Mouse (Mus musculus) kidney, embryonic 14.5 days (tissue): Measurements from ENCODE around the gene Ppp2r5c. TPM values are rescaled to one million over a fixed set of nuclear protein-coding genes. Genes with fewer than 3 reads are reported as not detected.

Experiments
- ATAC-seq: fragments of 200-750 bp; cut with Nextera tagmentation; 2 replicates; pipeline ENCODE4 v1.8.0; 2017; ENCODE audit warnings: moderate number of reproducible peaks, mild to moderate bottlenecking, moderate TSS enrichment, moderate library complexity; ENCODE audit not compliant: low FRiP score, low TSS enrichment
- H3K27ac ChIP-seq: fragments of 300-500 bp; sonication (generic); 2 replicates; pipeline ENCODE4 v1.5.1; 2014; ENCODE audit warnings: low read depth, mild to moderate bottlenecking, low read length, moderate library complexity, mixed read lengths
- H3K27me3 ChIP-seq: fragments of 300-500 bp; sonication (generic); 2 replicates; pipeline ENCODE4 v1.6.1; 2014; ENCODE audit warnings: mild to moderate bottlenecking, low read length; ENCODE audit not compliant: control insufficient read depth, insufficient read depth
- H3K36me3 ChIP-seq: fragments of 300-500 bp; sonication (generic); 2 replicates; pipeline ENCODE4 v1.6.1; 2014; ENCODE audit warnings: low read length, mixed read lengths; ENCODE audit not compliant: control insufficient read depth, insufficient read depth
- H3K4me1 ChIP-seq: fragments of 300-500 bp; sonication (generic); 2 replicates; pipeline ENCODE4 v1.6.1; 2014; ENCODE audit warnings: low read length, mixed read lengths; ENCODE audit not compliant: control insufficient read depth, insufficient read depth
- H3K4me2 ChIP-seq: fragments of 300-500 bp; sonication (generic); replicated peaks from 2 replicates; pipeline ENCODE4 v1.6.1; 2014; ENCODE audit warnings: low read depth, mild to moderate bottlenecking, low read length
- H3K4me3 ChIP-seq: fragments of 300-500 bp; sonication (generic); 2 replicates; pipeline ENCODE4 v1.5.1; 2014; ENCODE audit warnings: mild to moderate bottlenecking, low read length
- H3K9ac ChIP-seq: fragments of 300-500 bp; sonication (generic); 2 replicates; pipeline ENCODE4 v1.6.1; 2014; ENCODE audit warnings: low read depth, mild to moderate bottlenecking, low read length, moderate library complexity
- H3K9me3 ChIP-seq: fragments of 300-500 bp; sonication (generic); 2 replicates; pipeline ENCODE4 v1.6.1; 2016; ENCODE audit warnings: low read length; ENCODE audit not compliant: control insufficient read depth
- WGBS: fragments of 180-500 bp; shearing (Covaris S2); extraction: QIAGEN DNeasy Blood & Tissue Kit; methylation state at CpG from one replicate; pipeline ENCODE4 v1.1.7; 2014; 5-methylcytosine and 5-hydroxymethylcytosine counted together
- polyA plus RNA-seq: library from polyadenylated mRNA; unstranded; fragments of >200 nt; fragmentation: Nextera tagmentation; extraction: Ambion mirVana; gene quantifications from 2 replicates; pipeline ENCODE4 v1.2.1, GENCODE M21; 2014

Ppp2r5c gene
- polyA plus RNA-seq, 1 experiment from 2014 or later, result 160 TPM

DNA sequence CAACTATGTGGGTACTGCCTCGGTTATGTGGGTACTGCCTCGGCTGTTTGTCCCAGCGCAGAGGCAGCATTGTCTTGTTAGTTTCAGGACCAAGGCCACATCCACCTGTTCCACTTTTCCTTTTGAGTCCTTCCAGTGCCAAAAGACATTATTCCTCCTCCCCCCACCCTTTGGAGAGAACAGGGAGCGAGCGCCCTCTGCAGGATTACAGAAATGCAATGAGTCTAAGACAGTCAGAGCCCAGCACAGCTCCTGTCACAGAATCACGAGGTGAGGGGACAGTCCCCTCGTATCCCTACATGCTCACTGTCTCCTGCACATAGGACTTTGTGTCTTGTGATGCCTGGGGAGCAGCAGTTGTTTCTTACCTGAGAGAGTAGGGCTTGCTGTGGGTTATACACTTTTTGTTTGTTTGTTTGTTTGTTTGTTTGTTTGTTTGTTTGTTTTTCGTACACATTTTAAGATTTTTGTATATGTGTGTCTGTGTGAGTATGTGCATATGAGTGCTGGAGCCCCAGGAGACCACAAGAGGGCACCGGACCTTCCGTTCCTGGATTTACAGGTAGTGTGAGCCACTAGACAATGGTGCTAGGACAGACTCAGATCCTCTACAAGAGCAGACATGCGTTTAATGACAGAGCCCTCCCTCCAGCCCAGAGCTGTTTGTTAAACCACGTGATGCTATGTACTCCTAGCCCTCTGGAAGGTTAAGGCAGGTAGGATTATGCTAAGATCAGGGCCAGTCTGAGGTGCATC is 43.2 kb downstream of the Ppp2r5c start:
- Histone ChIP-seq H3K27ac (no peak overlapping the region), H3K4me1 (peaks cover 27% of the 10 kb centered on the region), H3K9ac (no peak overlapping the region), H3K9me3 (no peaks in the 10 kb centered on the region), H3K27me3 (no peaks in the 10 kb centered on the region), H3K4me2 (no peak overlapping the region), H3K36me3 (no peaks in the 10 kb centered on the region; the same call in 1 of the 2 replicates), H3K4me3 (no peak overlapping the region)
- ATAC-seq, result no peak
- WGBS, result 93% methylated on average over 12 of the region's 12 CpGs

DNA sequence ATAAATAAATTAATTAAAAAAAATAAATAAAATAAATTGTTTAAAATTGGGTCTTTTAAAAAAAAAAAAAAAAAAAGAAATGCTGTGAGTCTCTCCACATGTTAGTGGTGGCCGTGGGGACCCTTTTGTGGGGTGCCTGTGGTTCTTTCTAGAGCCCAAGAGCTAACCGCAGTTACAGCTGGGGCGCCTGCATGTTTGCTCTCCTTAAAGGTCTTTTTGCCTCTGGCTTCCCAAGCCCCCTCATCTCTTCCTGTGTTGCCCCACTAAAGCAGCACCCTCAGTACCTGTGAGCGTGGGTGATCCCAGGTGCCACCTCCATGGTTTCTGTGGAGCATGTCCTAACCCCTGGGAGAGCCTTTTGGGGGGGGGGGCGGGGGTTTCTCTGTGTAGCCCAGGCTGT is 45.5 kb downstream of the Ppp2r5c start:
- no peaks in the 10 kb centered on the region; the same call in 1 of the 2 replicates for H3K36me3 ChIP-seq
- H3K27ac ChIP-seq, result no peak overlapping the region
- no peak overlapping the region for H3K4me2 ChIP-seq
- no peaks in the 10 kb centered on the region for H3K27me3 ChIP-seq
- H3K9ac ChIP-seq, result no peak overlapping the region
- no peak overlapping the region for H3K4me3 ChIP-seq
- ATAC-seq, result no peak
- WGBS, result 92% methylated on average over 5 of the region's 5 CpGs
- H3K9me3 ChIP-seq, result no peaks in the 10 kb centered on the region
- peaks cover 26% of the 10 kb centered on the region for H3K4me1 ChIP-seq

GRCm38 (mm10) chr12:110493597-110494369 is 46.9 kb downstream of the Ppp2r5c start:
- no peak overlapping the region for H3K27ac ChIP-seq
- 93% methylated on average over 13 of the region's 13 CpGs for WGBS

DNA sequence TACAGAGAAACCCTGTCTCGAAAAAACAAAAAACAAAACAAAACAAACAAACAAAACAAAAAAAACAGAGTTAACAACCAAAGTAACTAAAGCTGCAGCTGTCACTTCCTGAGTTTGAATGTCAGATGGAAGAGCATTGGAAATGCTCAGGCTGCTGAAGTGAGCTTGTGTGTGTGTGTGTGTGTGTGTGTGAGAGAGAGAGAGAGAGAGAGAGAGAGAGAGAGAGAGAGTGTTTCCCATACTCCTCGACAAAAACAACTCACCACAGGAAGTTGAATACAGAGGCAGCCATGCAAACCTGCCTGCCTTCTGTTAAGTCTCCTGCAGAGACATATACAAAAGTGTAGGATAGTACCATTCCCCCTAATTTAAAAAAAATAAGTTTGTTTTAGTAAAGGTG is 47.9 kb downstream of the Ppp2r5c start:
- H3K9me3 ChIP-seq, result no peaks in the 10 kb centered on the region
- no peaks in the 10 kb centered on the region; the same call in 1 of the 2 replicates for H3K36me3 ChIP-seq
- no peaks in the 10 kb centered on the region for H3K27me3 ChIP-seq
- WGBS, result 78% methylated on average over 2 of the region's 2 CpGs
- no peak overlapping the region for H3K4me2 ChIP-seq
- H3K4me3 ChIP-seq, result no peak overlapping the region
- no peak overlapping the region for H3K27ac ChIP-seq
- no peak for ATAC-seq
- H3K9ac ChIP-seq, result no peak overlapping the region
- H3K4me1 ChIP-seq, result peaks cover 32% of the 10 kb centered on the region

More at GRCm38 (mm10) chr12:110493597-110494369, 46.9 kb downstream of the Ppp2r5c start:
- no peaks in the 10 kb centered on the region for H3K9me3 ChIP-seq
- peaks cover 25% of the 10 kb centered on the region for H3K4me1 ChIP-seq
- H3K36me3 ChIP-seq, result no peaks in the 10 kb centered on the region; the same call in 1 of the 2 replicates
- no peaks in the 10 kb centered on the region for H3K27me3 ChIP-seq
- no peak for ATAC-seq
- no peak overlapping the region for H3K4me2 ChIP-seq
- no peak overlapping the region for H3K4me3 ChIP-seq
- H3K9ac ChIP-seq, result no peak overlapping the region

DNA sequence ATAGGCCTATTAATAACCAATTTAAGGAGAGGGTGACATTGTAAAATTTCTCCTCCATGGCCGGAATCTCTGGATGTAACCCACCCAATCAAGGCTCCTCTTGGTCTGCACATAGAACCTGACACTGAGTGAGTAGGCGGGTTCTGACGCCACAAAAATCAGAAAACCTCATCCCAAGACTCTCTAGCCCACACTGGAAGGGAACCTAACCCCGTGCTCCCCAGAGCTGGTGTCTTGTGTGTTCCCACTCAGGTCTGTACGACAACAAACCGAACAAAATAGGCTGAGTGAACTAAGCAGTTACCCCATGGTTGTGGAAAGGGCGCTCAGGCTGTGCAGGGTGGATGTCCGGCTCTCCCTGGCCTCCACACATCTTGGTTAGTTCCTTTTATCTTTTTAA is 48.3 kb downstream of the Ppp2r5c start:
- H3K4me1 ChIP-seq, result peaks cover 34% of the 10 kb centered on the region
- no peak overlapping the region for H3K4me2 ChIP-seq
- H3K4me3 ChIP-seq, result no peak overlapping the region
- H3K27ac ChIP-seq, result no peak overlapping the region
- no peak for ATAC-seq
- no peaks in the 10 kb centered on the region for H3K9me3 ChIP-seq
- no peaks in the 10 kb centered on the region for H3K27me3 ChIP-seq
- no peak overlapping the region for H3K9ac ChIP-seq
- 95% methylated on average over 8 of the region's 8 CpGs for WGBS
- H3K36me3 ChIP-seq, result no peaks in the 10 kb centered on the region; the same call in 1 of the 2 replicates

DNA sequence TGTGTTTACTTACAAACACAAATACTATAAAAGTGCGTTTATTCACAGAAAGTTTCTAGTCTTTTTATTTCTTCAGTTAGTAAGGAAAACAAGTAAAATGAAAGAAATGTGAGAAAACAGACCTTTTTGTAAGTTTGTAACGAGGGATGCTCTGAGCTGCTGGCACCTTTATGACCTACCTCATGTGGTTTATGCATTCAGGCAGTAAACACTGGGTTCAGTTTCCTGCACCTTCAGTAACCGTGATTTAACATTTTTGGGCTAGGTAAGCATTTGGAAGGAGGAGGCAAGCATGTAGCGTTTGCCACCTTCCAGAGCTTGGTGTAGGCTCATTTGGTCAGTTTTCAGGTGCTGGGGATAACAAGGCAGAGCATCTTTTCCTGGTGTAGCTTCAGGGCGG is 49.1 kb downstream of the Ppp2r5c start:
- no peaks in the 10 kb centered on the region for H3K27me3 ChIP-seq

DNA sequence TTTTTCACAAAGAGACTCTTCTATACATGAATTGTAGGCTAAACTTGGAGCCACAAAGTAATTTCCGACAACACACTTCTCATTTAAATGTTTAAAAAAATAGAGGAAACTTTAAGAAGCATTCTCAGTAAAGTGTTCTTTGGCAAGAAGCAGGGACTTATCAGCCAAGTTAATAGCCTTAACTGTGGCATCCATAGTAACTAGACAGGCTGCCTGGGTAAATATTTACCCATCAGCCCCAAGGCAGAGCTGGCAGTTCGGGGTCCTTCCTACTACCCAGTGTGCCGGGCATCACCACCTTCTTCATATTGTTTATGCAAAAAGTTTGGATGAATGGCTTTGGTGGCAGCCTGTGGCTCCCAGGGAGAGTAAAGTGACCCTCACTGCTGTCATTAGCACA is 50.1 kb downstream of the Ppp2r5c start:
- 55% methylated on average over 3 of the region's 3 CpGs for WGBS
- Histone ChIP-seq H3K27me3 (no peaks in the 10 kb centered on the region), H3K9me3 (no peaks in the 10 kb centered on the region), H3K4me1 (peaks cover 34% of the 10 kb centered on the region), H3K4me2 (no peak overlapping the region), H3K27ac (no peak overlapping the region), H3K4me3 (no peak overlapping the region), H3K9ac (no peak overlapping the region), H3K36me3 (no peaks in the 10 kb centered on the region)
- no peak for ATAC-seq

More for the DNA sequence above, 49.1 kb downstream of the Ppp2r5c start:
- 70% methylated on average over 5 of the region's 5 CpGs for WGBS
- peaks cover 34% of the 10 kb centered on the region for H3K4me1 ChIP-seq
- no peak overlapping the region for H3K27ac ChIP-seq
- H3K9me3 ChIP-seq, result no peaks in the 10 kb centered on the region
- H3K4me2 ChIP-seq, result no peak overlapping the region
- no peak for ATAC-seq
- H3K9ac ChIP-seq, result no peak overlapping the region
- no peak overlapping the region for H3K4me3 ChIP-seq
- no peaks in the 10 kb centered on the region for H3K36me3 ChIP-seq

DNA sequence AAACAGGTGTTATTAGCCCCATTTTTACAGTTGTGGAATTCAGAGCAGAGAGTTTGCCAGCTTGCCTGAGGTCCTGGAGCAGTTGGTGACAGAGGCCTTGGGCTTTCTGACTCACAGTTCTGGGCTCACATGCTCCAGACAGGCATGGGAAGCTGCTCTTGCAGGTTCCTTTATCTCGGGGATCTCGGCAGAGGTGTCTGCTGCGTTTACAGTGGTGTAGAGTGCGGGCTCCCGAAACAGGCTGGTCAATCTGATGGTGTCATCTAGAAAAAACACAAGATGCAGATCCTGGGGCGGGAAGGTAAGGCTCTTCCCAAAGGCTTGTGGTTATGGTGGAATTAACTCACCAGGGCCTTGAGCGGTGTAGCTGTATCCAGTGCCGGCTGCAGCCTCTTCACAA is 50.6 kb downstream of the Ppp2r5c start:
- H3K36me3 ChIP-seq, result no peaks in the 10 kb centered on the region
- H3K4me1 ChIP-seq, result peaks cover 34% of the 10 kb centered on the region
- no peaks in the 10 kb centered on the region for H3K9me3 ChIP-seq
- no peak for ATAC-seq
- H3K27me3 ChIP-seq, result no peaks in the 10 kb centered on the region
- no peak overlapping the region for H3K4me2 ChIP-seq
- H3K9ac ChIP-seq, result no peak overlapping the region
- 69% methylated on average over 8 of the region's 8 CpGs for WGBS
- H3K27ac ChIP-seq, result no peak overlapping the region
- H3K4me3 ChIP-seq, result no peak overlapping the region
